Mouse (Mus musculus) liver, embryonic 12.5 days (tissue): Measurements from ENCODE around the gene Lhb. TPM values are rescaled to one million over a fixed set of nuclear protein-coding genes. Genes with fewer than 3 reads are reported as not detected.
A peak's percentile ranks its signal among the peaks of the same experiment; 100 is the strongest.

Experiments
- ATAC-seq: fragments of 200-750 bp; cut with Nextera tagmentation; 2 replicates; pipeline ENCODE4 v1.8.0; 2017; ENCODE audit warnings: moderate number of reproducible peaks, mild to moderate bottlenecking, moderate library complexity
- H3K27ac ChIP-seq: fragments of 300-500 bp; sonication (generic); 2 replicates; pipeline ENCODE4 v1.5.1; 2016; ENCODE audit warnings: mild to moderate bottlenecking
- H3K27me3 ChIP-seq: fragments of 300-500 bp; sonication (generic); replicated peaks from 2 replicates; pipeline ENCODE4 v1.6.1; 2016; ENCODE audit warnings: mild to moderate bottlenecking, moderate library complexity
- H3K36me3 ChIP-seq: fragments of 300-500 bp; sonication (generic); 2 replicates; pipeline ENCODE4 v1.6.1; 2016; ENCODE audit warnings: mild to moderate bottlenecking, moderate library complexity
- H3K4me1 ChIP-seq: fragments of 300-500 bp; sonication (generic); 2 replicates; pipeline ENCODE4 v1.6.1; 2016
- H3K4me2 ChIP-seq: fragments of 300-500 bp; sonication (generic); 2 replicates; pipeline ENCODE4 v1.6.1; 2016; ENCODE audit warnings: mild to moderate bottlenecking, moderate library complexity
- H3K4me3 ChIP-seq: fragments of 300-500 bp; sonication (generic); 2 replicates; pipeline ENCODE4 v1.5.1; 2016; ENCODE audit warnings: mild to moderate bottlenecking, moderate library complexity
- H3K9ac ChIP-seq: fragments of 300-500 bp; sonication (generic); 2 replicates; pipeline ENCODE4 v1.6.1; 2016; ENCODE audit warnings: mild to moderate bottlenecking, moderate library complexity
- H3K9me3 ChIP-seq: fragments of 300-500 bp; sonication (generic); replicated peaks from 2 replicates; pipeline ENCODE4 v1.6.1; 2016; ENCODE audit warnings: mild to moderate bottlenecking, moderate library complexity
- WGBS: fragments of 180-500 bp; shearing (Covaris S2); methylation state at CpG from one replicate; pipeline ENCODE4 v1.1.7; 2016; ENCODE audit not compliant: insufficient replicate concordance; 5-methylcytosine and 5-hydroxymethylcytosine counted together
- polyA plus RNA-seq: library from polyadenylated mRNA; unstranded; fragments of >200 nt; fragmentation: Nextera tagmentation; extraction: Ambion mirVana; gene quantifications from 2 replicates; pipeline ENCODE4 v1.2.1, GENCODE M21; 2016

Lhb gene
- polyA plus RNA-seq, 1 experiment from 2014 or later, result not detected

GRCm38 (mm10) chr7:45415636-45416035 is 5.0 kb upstream of the Lhb start:
- no peak overlapping the region for H3K27ac ChIP-seq
- H3K9ac ChIP-seq, result 0 out of 2 replicates have a peak overlapping the region, but pooled peaks have one; percentile 36
- peak overlapping the region; percentile 12; the same call in 1 of the 2 replicates for H3K4me3 ChIP-seq
- peak overlapping the region; percentile 34; the same call in 1 of the 2 replicates for H3K4me2 ChIP-seq
- no peaks in the 10 kb centered on the region for H3K9me3 ChIP-seq
- 11% methylated on average over 37 of the region's 37 CpGs for WGBS
- peaks cover 100% of the 10 kb centered on the region for H3K27me3 ChIP-seq
- ATAC-seq, result no peak
- H3K4me1 ChIP-seq, result peaks cover 30% of the 10 kb centered on the region
- H3K36me3 ChIP-seq, result peaks cover under 1% of the 10 kb centered on the region; the same call in 1 of the 2 replicates

- H3K4me1 ChIP-seq, result peaks cover 30% of the 10 kb centered on the region
- H3K9me3 ChIP-seq, result no peaks in the 10 kb centered on the region
- 10% methylated on average over 13 of the region's 13 CpGs for WGBS
- no peak for ATAC-seq
- no peak overlapping the region for H3K27ac ChIP-seq
- H3K9ac ChIP-seq, result no peak overlapping the region
- H3K36me3 ChIP-seq, result peaks cover 24% of the 10 kb centered on the region
- no peak overlapping the region for H3K4me3 ChIP-seq
- no peak overlapping the region for H3K4me2 ChIP-seq
- H3K27me3 ChIP-seq, result peaks cover 92% of the 10 kb centered on the region
Observed at GRCm38 (mm10) chr7:45417962-45418492, 2.6 kb upstream of the Lhb start.

- H3K9ac ChIP-seq, result no peak overlapping the region
- 33% methylated on average over 27 of the region's 27 CpGs for whole genome bisulfite sequencing
- peaks cover 44% of the 10 kb centered on the region for H3K36me3 ChIP-seq
- H3K4me3 ChIP-seq, result no peak overlapping the region
- H3K4me1 ChIP-seq, result peaks cover 11% of the 10 kb centered on the region
- H3K27ac ChIP-seq, result no peak overlapping the region
- H3K27me3 ChIP-seq, result peaks cover 72% of the 10 kb centered on the region
- ATAC-seq, result no peak
- no peak overlapping the region for H3K4me2 ChIP-seq
- no peaks in the 10 kb centered on the region for H3K9me3 ChIP-seq
Observed at GRCm38 (mm10) chr7:45419859-45420614, 583 bp upstream of the Lhb start.

GRCm38 (mm10) chr7:45421194-45421593 is 574 bp downstream of the Lhb start:
- no peak overlapping the region for H3K27ac ChIP-seq
- ATAC-seq, result no peak
- H3K4me2 ChIP-seq, result no peak overlapping the region
- WGBS, result 83% methylated on average over 14 of the region's 14 CpGs
- H3K36me3 ChIP-seq, result peaks cover 56% of the 10 kb centered on the region
- no peaks in the 10 kb centered on the region for H3K9me3 ChIP-seq
- H3K4me3 ChIP-seq, result no peak overlapping the region
- no peak overlapping the region for H3K9ac ChIP-seq
- 0 out of 2 replicates have a peak, but pooled peaks cover 3% of the 10 kb centered on the region for H3K4me1 ChIP-seq
- H3K27me3 ChIP-seq, result peaks cover 60% of the 10 kb centered on the region

- Histone ChIP-seq H3K27ac (no peak overlapping the region), H3K36me3 (peaks cover 100% of the 10 kb centered on the region), H3K27me3 (peaks cover 6% of the 10 kb centered on the region), H3K9ac (no peak overlapping the region), H3K4me3 (no peak overlapping the region), H3K9me3 (no peaks in the 10 kb centered on the region), H3K4me1 (no peaks in the 10 kb centered on the region; the same call in 1 of the 2 replicates), H3K4me2 (no peak overlapping the region)
- 86% methylated on average over 8 of the region's 8 CpGs for WGBS
- ATAC-seq, result no peak
Observed at GRCm38 (mm10) chr7:45426556-45426955, 5.9 kb downstream of the Lhb start.

- Histone ChIP-seq H3K27me3 (no peaks in the 10 kb centered on the region), H3K4me2 (peak overlapping the region; percentile 91), H3K9me3 (no peaks in the 10 kb centered on the region), H3K9ac (peak overlapping the region; percentile 87), H3K4me3 (peak overlapping the region; percentile 72), H3K27ac (peak overlapping the region; percentile 88), H3K36me3 (peaks cover 37% of the 10 kb centered on the region), H3K4me1 (peaks cover 50% of the 10 kb centered on the region)
- WGBS, result 0% methylated on average over 7 of the region's 7 CpGs
- no peak for ATAC-seq
Observed at GRCm38 (mm10) chr7:45433835-45434202, 13.2 kb downstream of the Lhb start.

GRCm38 (mm10) chr7:45434203-45435015 is 13.8 kb downstream of the Lhb start, which contains the start of gene Gys1:
Gys1 (plus strand) TSS chr7:45434844.
- peak within 1 kb of the TSS; percentile 91 for H3K4me2 ChIP-seq
- peak within 1 kb of the TSS; percentile 88 for H3K27ac ChIP-seq
- WGBS, result under 1% methylated on average over 45 of the region's 45 CpGs
- H3K27me3 ChIP-seq, result no peaks in the 10 kb centered on the region
- peak within 1 kb of the TSS; percentile 87 for H3K9ac ChIP-seq
- no peaks in the 10 kb centered on the region for H3K9me3 ChIP-seq
- H3K36me3 ChIP-seq, result peaks cover 31% of the 10 kb centered on the region
- ATAC-seq, result peak; percentile 94
- H3K4me3 ChIP-seq, result peak within 1 kb of the TSS; percentile 72
- peaks cover 50% of the 10 kb centered on the region for H3K4me1 ChIP-seq

GRCm38 (mm10) chr7:45435038-45435437 is 14.4 kb downstream of the Lhb start:
- Histone ChIP-seq H3K4me1 (peaks cover 50% of the 10 kb centered on the region), H3K4me2 (peak overlapping the region; percentile 91), H3K4me3 (peak overlapping the region; percentile 72), H3K27ac (peak overlapping the region; percentile 64), H3K27me3 (no peaks in the 10 kb centered on the region), H3K9ac (peak overlapping the region; percentile 75), H3K9me3 (no peaks in the 10 kb centered on the region), H3K36me3 (peaks cover 29% of the 10 kb centered on the region)
- 8% methylated on average over 16 of the region's 16 CpGs for WGBS
- ATAC-seq, result no peak

- no peak for ATAC-seq
- Histone ChIP-seq H3K27me3 (no peaks in the 10 kb centered on the region), H3K9ac (no peak overlapping the region), H3K4me1 (peaks cover 50% of the 10 kb centered on the region), H3K27ac (no peak overlapping the region), H3K4me2 (no peak overlapping the region), H3K4me3 (no peak overlapping the region), H3K36me3 (peaks cover 26% of the 10 kb centered on the region), H3K9me3 (no peaks in the 10 kb centered on the region)
- 81% methylated on average over 5 of the region's 5 CpGs for WGBS
Observed at GRCm38 (mm10) chr7:45436444-45436843, 15.8 kb downstream of the Lhb start.

GRCm38 (mm10) chr7:45437046-45437445 is 16.4 kb downstream of the Lhb start:
- Histone ChIP-seq H3K4me3 (no peak overlapping the region), H3K4me2 (no peak overlapping the region), H3K36me3 (peaks cover 23% of the 10 kb centered on the region), H3K4me1 (peaks cover 46% of the 10 kb centered on the region), H3K9me3 (no peaks in the 10 kb centered on the region), H3K27ac (no peak overlapping the region), H3K9ac (no peak overlapping the region), H3K27me3 (no peaks in the 10 kb centered on the region)
- 27% methylated on average over 6 of the region's 6 CpGs for WGBS
- no peak for ATAC-seq

GRCm38 (mm10) chr7:45437521-45438276 is 17.1 kb downstream of the Lhb start, which contains the start of gene Ruvbl2:
Ruvbl2 (minus strand) TSS chr7:45438096.
- Histone ChIP-seq H3K9me3 (no peaks in the 10 kb centered on the region), H3K27ac (no peak within 1 kb of the TSS), H3K4me3 (no peak within 1 kb of the TSS), H3K36me3 (peaks cover 18% of the 10 kb centered on the region), H3K27me3 (no peaks in the 10 kb centered on the region), H3K4me2 (peak within 1 kb of the TSS; percentile 11; the same call in 1 of the 2 replicates), H3K4me1 (peaks cover 41% of the 10 kb centered on the region), H3K9ac (no peak within 1 kb of the TSS)
- ATAC-seq, result no peak
- 39% methylated on average over 19 of the region's 19 CpGs for WGBS
